Mouse (Mus musculus): ENCODE measurements at regions not wholly inside any gene's neighbourhood (a gene's known extent, or its start where the extent isn't known, plus 50 kb on each side); places are given as distances from the start of the nearest gene placed in this dataset.

DNA sequence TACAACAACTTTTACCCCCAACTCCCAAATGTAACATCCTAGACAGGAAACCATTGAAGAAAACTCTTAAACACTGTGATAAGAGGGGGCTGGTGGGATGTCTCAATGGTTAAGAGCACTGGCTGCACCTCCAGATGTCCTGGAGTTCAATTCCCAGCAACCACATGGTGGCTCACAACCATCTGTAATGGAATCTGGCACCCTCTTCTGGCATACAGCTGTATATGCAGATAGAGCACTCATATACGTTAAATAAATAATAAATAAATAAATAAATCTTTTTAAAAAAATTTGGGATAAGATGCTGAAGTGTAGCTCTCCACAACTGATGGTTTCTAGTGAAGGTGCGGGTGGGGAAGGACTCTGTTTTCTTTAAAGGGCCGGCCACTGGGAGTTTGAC is 69.3 kb downstream of the Kctd15 start:
- H3K36me3 ChIP-seq (ENCODE audit: control insufficient read depth, insufficient read depth, low read length) = no peaks in the 10 kb centered on the region
- no peaks in the 10 kb centered on the region for H3K27me3 ChIP-seq (ENCODE audit: control insufficient read depth, insufficient read depth, low read length)
- H3K4me3 ChIP-seq (ENCODE audit: low read depth, low read length) = no peak overlapping the region
- ATAC-seq (ENCODE audit: low read depth) = no peak
- H3K9me3 ChIP-seq (ENCODE audit: control insufficient read depth, low read length) = no peaks in the 10 kb centered on the region
- H3K4me1 ChIP-seq (ENCODE audit: control insufficient read depth, insufficient read depth, low read length) = no peaks in the 10 kb centered on the region
- 93% methylated on average over 3 of the region's 3 CpGs for WGBS
- no peak overlapping the region for H3K9ac ChIP-seq (replicated peaks; ENCODE audit: low read depth, low read length)
- no peak overlapping the region for H3K27ac ChIP-seq (ENCODE audit: low read depth, low read length)
- no peak overlapping the region for H3K4me2 ChIP-seq (ENCODE audit: low read depth, low read length)

DNA sequence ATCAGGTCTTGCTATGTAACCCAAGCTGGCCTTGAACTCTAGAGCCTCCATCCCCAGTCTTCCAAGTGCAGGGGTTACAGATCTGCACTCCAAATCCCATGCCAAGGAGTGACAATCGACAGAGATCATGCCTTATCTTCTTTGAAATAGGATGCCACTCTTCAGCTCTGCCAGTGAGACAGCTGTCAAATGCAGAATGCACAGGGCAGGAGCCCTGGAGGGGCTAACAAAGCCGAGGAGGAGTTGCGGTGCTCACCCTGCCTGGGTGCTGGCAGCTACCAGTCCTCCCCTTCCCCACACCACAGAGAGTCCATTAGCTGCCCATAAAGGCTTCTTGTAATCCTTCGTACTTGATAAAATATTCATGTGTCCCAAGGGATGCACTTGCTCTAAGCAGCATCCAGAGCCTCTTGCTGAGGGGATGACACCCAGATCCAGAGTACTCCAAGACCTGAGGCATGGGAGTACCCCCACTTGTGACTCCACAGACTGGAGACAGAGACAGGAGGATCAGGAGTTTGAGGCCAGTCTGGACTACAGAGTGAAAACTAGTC is 71.1 kb downstream of the Kctd15 start:
- H3K9ac ChIP-seq (replicated peaks; ENCODE audit: low read depth, low read length) = no peak overlapping the region
- H3K27ac ChIP-seq (ENCODE audit: low read depth, low read length) = no peak overlapping the region
- no peak for ATAC-seq (ENCODE audit: low read depth)
- H3K4me1 ChIP-seq (ENCODE audit: control insufficient read depth, insufficient read depth, low read length) = no peaks in the 10 kb centered on the region
- H3K27me3 ChIP-seq (ENCODE audit: control insufficient read depth, insufficient read depth, low read length) = no peaks in the 10 kb centered on the region
- H3K4me3 ChIP-seq (ENCODE audit: low read depth, low read length) = no peak overlapping the region
- no peaks in the 10 kb centered on the region for H3K9me3 ChIP-seq (ENCODE audit: control insufficient read depth, low read length)
- H3K4me2 ChIP-seq (ENCODE audit: low read depth, low read length) = no peak overlapping the region
- H3K36me3 ChIP-seq (ENCODE audit: control insufficient read depth, insufficient read depth, low read length) = no peaks in the 10 kb centered on the region
- 69% methylated on average over 4 of the region's 4 CpGs for WGBS

DNA sequence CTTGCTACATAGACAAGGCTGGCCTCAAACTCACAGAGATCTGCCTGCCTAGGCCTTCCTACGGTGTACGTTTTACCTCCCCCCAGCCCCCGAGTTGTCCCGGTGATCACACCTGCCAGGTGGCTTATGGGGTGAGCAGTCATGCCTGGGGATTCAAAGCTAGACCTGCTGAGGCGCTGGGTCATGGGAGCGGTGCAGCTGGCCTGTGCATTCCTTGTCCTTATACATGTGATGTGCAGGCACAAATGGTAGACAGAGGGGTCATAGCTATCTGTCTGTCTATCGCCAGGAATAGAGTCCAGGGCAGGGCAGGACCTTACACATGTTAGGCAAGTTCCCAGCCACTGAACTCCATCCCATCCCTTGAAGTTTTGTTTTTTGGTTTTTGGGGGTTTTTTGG is 71.7 kb downstream of the Kctd15 start:
- H3K9me3 ChIP-seq (ENCODE audit: control insufficient read depth, low read length) = no peaks in the 10 kb centered on the region
- 96% methylated on average over 7 of the region's 7 CpGs for WGBS

DNA sequence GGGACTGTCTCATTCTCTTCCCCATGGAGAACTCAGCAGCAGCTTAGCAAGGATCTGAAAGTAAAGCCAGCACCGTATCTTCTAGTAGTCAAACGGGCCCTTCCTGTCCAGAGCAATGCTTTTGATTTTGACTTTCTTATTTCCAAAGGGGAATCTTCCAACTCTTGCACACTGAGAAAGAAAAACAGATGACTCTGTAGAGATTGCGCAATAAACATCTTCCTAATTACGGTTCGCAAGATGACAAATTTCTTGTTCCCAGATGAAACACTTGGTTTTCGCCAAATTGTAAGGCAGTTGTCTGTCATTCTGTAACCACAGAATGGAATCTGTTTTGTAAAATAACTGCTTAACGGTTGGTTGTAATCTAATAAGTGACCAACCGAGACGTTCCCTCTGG is 75.7 kb downstream of the Kctd15 start:
- no peak for ATAC-seq (ENCODE audit: low read depth)
- 92% methylated on average over 9 of the region's 9 CpGs for WGBS
- H3K9ac ChIP-seq (replicated peaks; ENCODE audit: low read depth, low read length) = no peak overlapping the region

More for the DNA sequence above, 71.7 kb downstream of the Kctd15 start:
- Histone ChIP-seq H3K4me1 (ENCODE audit: control insufficient read depth, insufficient read depth, low read length) (no peaks in the 10 kb centered on the region), H3K4me3 (ENCODE audit: low read depth, low read length) (no peak overlapping the region), H3K27ac (ENCODE audit: low read depth, low read length) (no peak overlapping the region), H3K27me3 (ENCODE audit: control insufficient read depth, insufficient read depth, low read length) (no peaks in the 10 kb centered on the region), H3K4me2 (ENCODE audit: low read depth, low read length) (no peak overlapping the region), H3K36me3 (ENCODE audit: control insufficient read depth, insufficient read depth, low read length) (no peaks in the 10 kb centered on the region), H3K9ac (replicated peaks; ENCODE audit: low read depth, low read length) (no peak overlapping the region)
- ATAC-seq (ENCODE audit: low read depth) = no peak

DNA sequence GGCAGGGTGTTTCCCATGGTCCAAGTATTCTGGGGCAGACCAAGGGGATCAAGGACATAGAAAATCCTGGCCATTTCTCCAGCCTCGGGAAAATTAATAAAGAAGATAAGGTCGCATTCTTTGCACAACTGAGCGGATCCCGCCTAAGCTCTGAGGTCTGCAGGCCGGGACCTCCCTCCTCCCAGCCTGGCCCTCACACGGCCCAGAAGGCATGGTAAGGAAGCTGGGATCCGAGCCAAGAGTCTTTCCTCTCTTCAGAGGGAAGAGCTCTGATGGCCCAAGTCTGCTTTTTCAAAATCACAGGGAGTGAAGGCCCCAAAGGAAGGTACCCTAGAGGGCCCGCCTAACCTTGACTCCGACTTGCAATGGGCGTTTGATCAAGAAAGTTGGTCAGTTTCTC is 85.2 kb downstream of the Kctd15 start:
- Histone ChIP-seq H3K9me3 (ENCODE audit: control insufficient read depth, low read length) (no peaks in the 10 kb centered on the region), H3K36me3 (ENCODE audit: control insufficient read depth, insufficient read depth, low read length) (no peaks in the 10 kb centered on the region), H3K4me3 (ENCODE audit: low read depth, low read length) (no peak overlapping the region), H3K4me1 (ENCODE audit: control insufficient read depth, insufficient read depth, low read length) (peaks cover 13% of the 10 kb centered on the region; the same call in 1 of the 2 replicates), H3K9ac (replicated peaks; ENCODE audit: low read depth, low read length) (no peak overlapping the region), H3K4me2 (ENCODE audit: low read depth, low read length) (peak overlapping the region; percentile 48; the same call in 1 of the 2 replicates), H3K27ac (ENCODE audit: low read depth, low read length) (no peak overlapping the region), H3K27me3 (ENCODE audit: control insufficient read depth, insufficient read depth, low read length) (no peaks in the 10 kb centered on the region)
- WGBS = 50% methylated on average over 10 of the region's 10 CpGs
- no peak for ATAC-seq (ENCODE audit: low read depth)

More for the DNA sequence above, 75.7 kb downstream of the Kctd15 start:
- H3K36me3 ChIP-seq (ENCODE audit: control insufficient read depth, insufficient read depth, low read length) = no peaks in the 10 kb centered on the region
- H3K27me3 ChIP-seq (ENCODE audit: control insufficient read depth, insufficient read depth, low read length) = no peaks in the 10 kb centered on the region
- H3K27ac ChIP-seq (ENCODE audit: low read depth, low read length) = no peak overlapping the region
- H3K9me3 ChIP-seq (ENCODE audit: control insufficient read depth, low read length) = no peaks in the 10 kb centered on the region
- no peaks in the 10 kb centered on the region for H3K4me1 ChIP-seq (ENCODE audit: control insufficient read depth, insufficient read depth, low read length)
- H3K4me3 ChIP-seq (ENCODE audit: low read depth, low read length) = no peak overlapping the region
- no peak overlapping the region for H3K4me2 ChIP-seq (ENCODE audit: low read depth, low read length)

DNA sequence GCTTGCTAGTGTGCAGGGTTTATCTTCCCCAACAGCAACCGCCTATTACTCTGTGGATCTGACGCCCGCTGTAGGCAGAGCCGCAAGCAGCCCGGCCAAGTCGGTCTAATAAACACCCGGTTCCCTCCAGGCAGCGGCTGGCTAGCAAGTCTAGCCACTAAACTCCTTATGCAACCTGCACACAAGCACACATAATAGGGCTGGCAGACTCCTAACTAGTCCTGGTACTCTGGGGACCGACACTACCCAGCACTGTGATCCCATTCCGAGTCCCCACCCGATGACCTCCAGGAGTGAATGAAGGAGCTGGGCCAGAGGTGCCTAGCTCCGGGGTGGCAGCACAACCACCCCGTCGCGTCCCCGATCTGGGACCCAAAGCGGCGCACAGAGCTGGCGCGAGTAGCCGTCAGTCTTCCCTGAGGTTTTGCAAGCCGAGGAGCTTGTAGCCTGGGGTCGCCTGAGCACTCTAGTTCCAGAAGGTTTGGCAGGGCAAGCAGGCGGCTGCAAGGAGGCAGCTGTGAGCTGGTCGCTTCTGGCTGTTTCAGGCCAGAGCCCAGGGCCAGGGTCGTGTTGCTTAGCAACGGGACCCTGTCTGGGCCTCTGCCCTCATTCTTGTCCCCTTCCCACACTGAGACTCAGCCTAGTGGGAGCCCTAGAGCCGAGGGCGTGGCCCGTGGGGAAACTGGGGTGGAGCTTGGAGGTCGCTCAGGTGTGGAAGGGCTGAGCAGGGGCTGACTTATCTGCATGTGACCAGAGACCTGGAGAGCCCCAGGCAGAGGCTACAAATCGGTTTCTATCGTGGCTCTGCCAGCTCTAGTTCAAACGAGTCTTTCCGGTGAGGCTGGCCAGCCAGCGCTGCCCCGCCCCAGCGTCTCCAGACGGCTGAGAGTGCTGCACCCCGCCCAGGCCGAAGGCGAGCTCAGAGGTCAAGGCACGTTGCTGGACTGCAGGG is 86.1 kb downstream of the Kctd15 start:
- no peak overlapping the region; the same call in none of the 2 replicates for H3K9ac ChIP-seq (replicated peaks; ENCODE audit: low read depth, low read length)

DNA sequence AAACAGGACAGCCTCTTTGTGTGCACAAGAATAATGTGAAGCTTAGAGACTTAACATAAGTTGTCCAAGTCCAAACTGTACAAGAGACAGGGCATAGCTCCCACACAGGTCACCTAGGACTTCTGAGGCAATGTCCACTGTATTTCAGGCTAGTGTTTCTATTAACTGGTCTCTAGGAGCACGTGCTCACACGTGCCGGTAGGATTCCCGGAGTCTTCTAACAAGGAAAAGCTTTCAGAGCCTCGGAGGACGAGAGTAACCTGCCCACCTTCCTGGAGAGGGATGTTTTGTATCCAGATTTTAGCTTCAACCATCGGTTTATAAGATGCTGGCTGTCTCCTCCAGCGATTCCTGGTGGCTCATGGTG is 86.8 kb downstream of the Kctd15 start:
- Histone ChIP-seq H3K36me3 (ENCODE audit: control insufficient read depth, insufficient read depth, low read length) (no peaks in the 10 kb centered on the region), H3K4me1 (ENCODE audit: control insufficient read depth, insufficient read depth, low read length) (peaks cover 13% of the 10 kb centered on the region; the same call in 1 of the 2 replicates), H3K4me2 (ENCODE audit: low read depth, low read length) (peak overlapping the region; percentile 48; the same call in 1 of the 2 replicates), H3K27ac (ENCODE audit: low read depth, low read length) (no peak overlapping the region; the same call in 1 of the 2 replicates), H3K9me3 (ENCODE audit: control insufficient read depth, low read length) (no peaks in the 10 kb centered on the region), H3K4me3 (ENCODE audit: low read depth, low read length) (no peak overlapping the region; the same call in 1 of the 2 replicates), H3K27me3 (ENCODE audit: control insufficient read depth, insufficient read depth, low read length) (no peaks in the 10 kb centered on the region), H3K9ac (replicated peaks; ENCODE audit: low read depth, low read length) (no peak overlapping the region; the same call in 1 of the 2 replicates)
- ATAC-seq (ENCODE audit: low read depth) = no peak
- 25% methylated on average over 8 of the region's 8 CpGs for WGBS

More for the DNA sequence above, 86.1 kb downstream of the Kctd15 start:
- Histone ChIP-seq H3K36me3 (ENCODE audit: control insufficient read depth, insufficient read depth, low read length) (no peaks in the 10 kb centered on the region), H3K9me3 (ENCODE audit: control insufficient read depth, low read length) (no peaks in the 10 kb centered on the region), H3K4me3 (ENCODE audit: low read depth, low read length) (peak overlapping the region; percentile 16; the same call in 1 of the 2 replicates), H3K27ac (ENCODE audit: low read depth, low read length) (no peak overlapping the region; the same call in 1 of the 2 replicates), H3K4me2 (ENCODE audit: low read depth, low read length) (peak overlapping the region; percentile 48), H3K4me1 (ENCODE audit: control insufficient read depth, insufficient read depth, low read length) (peaks cover 13% of the 10 kb centered on the region; the same call in 1 of the 2 replicates), H3K27me3 (ENCODE audit: control insufficient read depth, insufficient read depth, low read length) (no peaks in the 10 kb centered on the region)
- ATAC-seq (ENCODE audit: low read depth) = peak; percentile 88
- under 1% methylated on average over 40 of the region's 43 CpGs for whole genome bisulfite sequencing

DNA sequence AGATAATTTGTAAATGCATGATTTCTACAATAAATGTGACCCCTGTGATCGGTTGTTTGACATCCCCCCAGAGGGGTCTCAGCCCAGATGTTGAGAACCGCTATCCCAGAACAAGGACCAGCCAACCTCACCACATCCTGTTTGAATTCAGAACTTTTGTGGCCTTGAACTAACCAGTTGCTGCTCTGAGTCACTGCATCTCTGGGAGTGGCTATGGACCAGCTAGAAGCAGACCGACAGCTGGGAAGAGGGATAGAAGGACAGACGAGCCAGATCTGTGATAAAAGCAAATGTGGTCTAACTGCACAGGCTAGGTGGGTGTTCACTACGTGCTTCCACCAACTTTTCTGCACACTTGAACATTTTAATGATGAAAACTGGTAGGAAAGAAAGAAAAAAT is 89.0 kb downstream of the Kctd15 start:
- no peak overlapping the region for H3K4me2 ChIP-seq (ENCODE audit: low read depth, low read length)
- H3K4me3 ChIP-seq (ENCODE audit: low read depth, low read length) = no peak overlapping the region
- ATAC-seq (ENCODE audit: low read depth) = no peak
- no peak overlapping the region for H3K9ac ChIP-seq (replicated peaks; ENCODE audit: low read depth, low read length)
- no peaks in the 10 kb centered on the region for H3K36me3 ChIP-seq (ENCODE audit: control insufficient read depth, insufficient read depth, low read length)
- H3K27me3 ChIP-seq (ENCODE audit: control insufficient read depth, insufficient read depth, low read length) = no peaks in the 10 kb centered on the region
- no peak overlapping the region for H3K27ac ChIP-seq (ENCODE audit: low read depth, low read length)
- no peaks in the 10 kb centered on the region for H3K9me3 ChIP-seq (ENCODE audit: control insufficient read depth, low read length)
- peaks cover 13% of the 10 kb centered on the region; the same call in 1 of the 2 replicates for H3K4me1 ChIP-seq (ENCODE audit: control insufficient read depth, insufficient read depth, low read length)
- 74% methylated on average over 5 of the region's 5 CpGs for WGBS

DNA sequence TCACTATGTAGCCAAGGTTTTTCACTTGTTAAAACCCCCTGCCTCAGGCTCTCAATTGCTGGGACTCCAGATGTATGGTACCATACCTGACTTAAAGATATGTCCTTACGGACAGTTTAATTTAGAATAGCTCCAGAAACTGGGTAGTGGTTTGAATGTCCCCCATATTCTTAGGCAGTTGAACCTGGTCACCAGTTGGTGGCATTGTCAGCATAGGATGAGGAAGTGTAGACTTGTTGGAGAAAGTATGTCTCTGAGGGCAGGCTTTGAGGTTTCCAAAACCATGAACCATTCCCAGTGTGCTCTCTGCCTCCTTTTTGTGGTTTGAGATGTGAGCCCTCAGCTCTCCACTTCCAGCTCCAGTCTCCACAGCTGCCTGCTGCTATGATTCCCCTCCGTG is 94.4 kb downstream of the Kctd15 start:
- no peak overlapping the region for H3K9ac ChIP-seq (replicated peaks; ENCODE audit: low read depth, low read length)
- no peaks in the 10 kb centered on the region for H3K27me3 ChIP-seq (ENCODE audit: control insufficient read depth, insufficient read depth, low read length)
- H3K36me3 ChIP-seq (ENCODE audit: control insufficient read depth, insufficient read depth, low read length) = no peaks in the 10 kb centered on the region
- no peaks in the 10 kb centered on the region for H3K4me1 ChIP-seq (ENCODE audit: control insufficient read depth, insufficient read depth, low read length)
- WGBS = 91% methylated on average over 2 of the region's 2 CpGs
- H3K4me2 ChIP-seq (ENCODE audit: low read depth, low read length) = no peak overlapping the region
- H3K27ac ChIP-seq (ENCODE audit: low read depth, low read length) = no peak overlapping the region
- no peak overlapping the region for H3K4me3 ChIP-seq (ENCODE audit: low read depth, low read length)
- no peak for ATAC-seq (ENCODE audit: low read depth)
- no peaks in the 10 kb centered on the region for H3K9me3 ChIP-seq (ENCODE audit: control insufficient read depth, low read length)

Measured in neural tube, embryonic 14.5 days (tissue).